ENCODE assay signal across 22 mouse cellular contexts in the genomic region with DNA sequence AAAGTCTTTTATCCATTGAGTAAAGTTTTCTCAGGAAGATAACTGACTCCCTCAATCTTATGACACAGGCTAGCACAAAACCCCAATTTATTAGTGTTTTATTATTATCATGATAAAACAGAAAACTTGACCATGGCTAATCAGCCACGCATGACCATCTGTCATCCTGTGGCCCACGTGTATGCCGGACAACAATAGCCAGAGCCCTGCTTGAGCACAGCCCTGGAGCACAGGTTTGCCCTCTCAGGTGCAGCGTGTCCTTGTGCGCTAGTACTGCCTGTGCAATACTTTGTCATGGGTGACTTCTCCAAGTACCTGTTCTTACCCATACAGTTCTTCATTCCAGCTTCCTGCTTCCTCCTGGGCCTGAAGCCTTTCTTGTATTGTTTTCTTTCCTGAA.
"Had no signal": no experiment of that assay in that cellular context is flagged by ENCODE, and none has a peak within 500 bp of the region (broad histone marks: within the 10 kb centered on the region; RNA-seq: fewer than 3 reads in every experiment).

No protein-coding gene starts in this region.

- DNase-seq: kidney, postnatal 25 days; left cerebral cortex, postnatal 4 days; liver, postnatal 0 days; lung, embryonic 14.5 days; retina, postnatal 1 day; right cerebral cortex, postnatal 25 days; spleen, adult 18-20 months; thymus, adult 2 months; thymus, postnatal 14 days; thymus, postnatal 4 days had no signal

- H3K27me3 ChIP-seq: limb, embryonic 12.5 days; limb, embryonic 15.5 days; midbrain, embryonic 12.5 days; midbrain, embryonic 15.5 days; neural tube, embryonic 13.5 days; stomach, embryonic 15.5 days had no signal

- H3K36me3 ChIP-seq: limb, embryonic 12.5 days; limb, embryonic 15.5 days; midbrain, embryonic 12.5 days; midbrain, embryonic 15.5 days; neural tube, embryonic 13.5 days; stomach, embryonic 15.5 days had no signal

- H3K27ac ChIP-seq: kidney, postnatal 0 days; limb, embryonic 12.5 days; limb, embryonic 15.5 days; liver, embryonic 14.5 days; macrophage; midbrain, embryonic 12.5 days; midbrain, embryonic 15.5 days; neural tube, embryonic 13.5 days; stomach, embryonic 15.5 days had no signal

- H3K9ac ChIP-seq: limb, embryonic 12.5 days; limb, embryonic 15.5 days; liver, embryonic 14.5 days; liver, postnatal 0 days; lung, embryonic 14.5 days; midbrain, embryonic 12.5 days; midbrain, embryonic 15.5 days; neural tube, embryonic 13.5 days; stomach, embryonic 15.5 days had no signal

- H3K4me2 ChIP-seq: limb, embryonic 12.5 days; limb, embryonic 15.5 days; liver, embryonic 11.5 days; lung, embryonic 14.5 days; midbrain, embryonic 12.5 days; midbrain, embryonic 15.5 days; neural tube, embryonic 13.5 days; stomach, embryonic 15.5 days had no signal

- ATAC-seq: liver, postnatal 0 days; lung, postnatal 0 days; midbrain, embryonic 15.5 days had no signal

- H3K4me1 ChIP-seq: limb, embryonic 12.5 days; limb, embryonic 15.5 days; midbrain, embryonic 12.5 days; midbrain, embryonic 15.5 days; neural tube, embryonic 13.5 days; stomach, embryonic 15.5 days had no signal

- H3K9me3 ChIP-seq: limb, embryonic 12.5 days; limb, embryonic 15.5 days; midbrain, embryonic 12.5 days; midbrain, embryonic 15.5 days; neural tube, embryonic 13.5 days; stomach, embryonic 15.5 days had no signal

- H3K4me3 ChIP-seq: limb, embryonic 12.5 days; limb, embryonic 15.5 days; midbrain, embryonic 12.5 days; midbrain, embryonic 15.5 days; myocyte; neural tube, embryonic 13.5 days; stomach, embryonic 15.5 days had no signal
